In genomic region chr1:66838184-66839042, GRCm38 (mm10) we compare ENCODE assay signal across 8 mouse cellular contexts. TPM values are rescaled to one million over a fixed set of nuclear protein-coding genes. Genes with fewer than 3 reads are reported as not detected.
DNase-seq lines count a peak whose midpoint lies in the region; ATAC-seq and TF ChIP-seq lines count a peak whose summit lies in the region.

No protein-coding gene starts in this region.

- no peak overlapping the region for H3K9ac ChIP-seq in heart, adult 2 months (ENCODE audit: low read depth, low read length)
- no peak overlapping the region for H3K9ac ChIP-seq in limb, embryonic 12.5 days (replicated peaks)
- H3K9ac ChIP-seq in midbrain, embryonic 14.5 days (replicated peaks; ENCODE audit: low read length), result no peak overlapping the region

- peak; percentile 70 to 85 for DNase-seq in heart, adult 2 months
- no peak for DNase-seq in heart, postnatal 25 days (ENCODE audit: low spot score)
- DNase-seq in cerebellum, postnatal 25 days, result peak; percentile 84 to 91
- peak; percentile 77 for DNase-seq in gastrocnemius, adult 2 months
- peak; percentile 70 to 88 for DNase-seq in kidney, adult 8-10 months
- DNase-seq in midbrain, embryonic 14.5 days, result peak; percentile 91
- peak; percentile 71 to 90 for DNase-seq in spleen, postnatal 10 days (ENCODE audit: low spot score in 2 of 2)

- H3K4me1 ChIP-seq in heart, adult 2 months (ENCODE audit: control insufficient read depth, insufficient read depth, low read length), result peaks cover 2% of the 10 kb centered on the region; the same call in 1 of the 2 replicates
- peaks cover 9% of the 10 kb centered on the region for H3K4me1 ChIP-seq in limb, embryonic 12.5 days (replicated peaks)
- no peaks in the 10 kb centered on the region for H3K4me1 ChIP-seq in midbrain, embryonic 14.5 days (ENCODE audit: control insufficient read depth, insufficient read depth, low read length)

- peaks cover 4% of the 10 kb centered on the region; the same call in 1 of the 2 replicates for H3K36me3 ChIP-seq in heart, adult 2 months (ENCODE audit: control insufficient read depth, insufficient read depth, low read length)
- peaks cover 38% of the 10 kb centered on the region for H3K36me3 ChIP-seq in limb, embryonic 12.5 days
- no peaks in the 10 kb centered on the region for H3K36me3 ChIP-seq in midbrain, embryonic 14.5 days (ENCODE audit: control insufficient read depth, insufficient read depth, low read length)

- H3K4me2 ChIP-seq in limb, embryonic 12.5 days, result no peak overlapping the region
- H3K4me2 ChIP-seq in midbrain, embryonic 14.5 days (ENCODE audit: low read length), result no peak overlapping the region

- TF ChIP-seq EP300 in heart, adult 2 months (IDR thresholded peaks at IDR 0.05; ENCODE audit: insufficient read depth, low read depth, low read length), result 0 out of 2 replicates have a peak, but pooled peaks have one; percentile 29

- peak; percentile 58; the same call in 1 of the 2 replicates for ATAC-seq in limb, embryonic 12.5 days (ENCODE audit: insufficient number of reproducible peaks, insufficient read depth, low FRiP score, low TSS enrichment, low read depth)
- no peak for ATAC-seq in midbrain, embryonic 14.5 days (ENCODE audit: low FRiP score, low TSS enrichment)

- peak overlapping the region; percentile 11; the same call in 1 of the 2 replicates for H3K27ac ChIP-seq in heart, adult 2 months
- peak overlapping the region; percentile 38 for H3K27ac ChIP-seq in gastrocnemius, adult 2 months
- no peak overlapping the region for H3K27ac ChIP-seq in limb, embryonic 12.5 days
- no peak overlapping the region for H3K27ac ChIP-seq in midbrain, embryonic 14.5 days (replicated peaks; ENCODE audit: low read depth, low read length)

- no peak overlapping the region for H3K4me3 ChIP-seq in heart, adult 2 months
- H3K4me3 ChIP-seq in gastrocnemius, adult 2 months, result peak overlapping the region; percentile 63
- H3K4me3 ChIP-seq in limb, embryonic 12.5 days (replicated peaks), result no peak overlapping the region
- no peak overlapping the region for H3K4me3 ChIP-seq in midbrain, embryonic 14.5 days (replicated peaks; ENCODE audit: low read depth, low read length)

- intact Hi-C loops in heart, adult 2 months (cut with DNase I), result loop anchor here (5.0 kb wide), 1 partner anchor 86 kb away; no protein-coding TSS in a partner anchor
- intact Hi-C loops in heart, postnatal 25 days (cut with DNase I), result loop anchor here (2.0 to 5.0 kb wide), 4 partner anchors 20 to 160 kb away; partner anchors contain the start of gene Acadl
- intact Hi-C loops in gastrocnemius, adult 2 months (cut with DNase I), result no loop called here

- no peaks in the 10 kb centered on the region for H3K27me3 ChIP-seq in heart, adult 2 months (ENCODE audit: control insufficient read depth, insufficient read depth, low read length)
- H3K27me3 ChIP-seq in limb, embryonic 12.5 days, result no peaks in the 10 kb centered on the region
- no peaks in the 10 kb centered on the region for H3K27me3 ChIP-seq in midbrain, embryonic 14.5 days (ENCODE audit: control insufficient read depth, insufficient read depth, low read length)

- no peaks in the 10 kb centered on the region for H3K79me2 ChIP-seq in heart, adult 2 months (replicated peaks; ENCODE audit: control insufficient read depth, insufficient read depth, low read length)

- no peak for TF ChIP-seq POLR2A in heart, adult 2 months (IDR thresholded peaks at IDR 0.05; ENCODE audit: insufficient read depth, low read depth, low read length)

- H3K9me3 ChIP-seq in limb, embryonic 12.5 days, result no peaks in the 10 kb centered on the region
- H3K9me3 ChIP-seq in midbrain, embryonic 14.5 days (ENCODE audit: control insufficient read depth, low read length), result no peaks in the 10 kb centered on the region

- TF ChIP-seq CTCF in heart, adult 2 months (IDR thresholded peaks at IDR 0.05), result peak; percentile 91
- TF ChIP-seq CTCF in gastrocnemius, adult 2 months (IDR thresholded peaks at IDR 0.05), result peak; percentile 87

- 50% methylated on average over 16 of the region's 16 CpGs for WGBS in heart, adult 2 months
- WGBS in limb, embryonic 12.5 days, result 51% methylated on average over 16 of the region's 16 CpGs
- 62% methylated on average over 16 of the region's 16 CpGs for WGBS in midbrain, embryonic 14.5 days

RNA-seq across cellular contexts. Expression of gene Kansl1l, which starts 21.1 kb away (rescaled TPM):
- total RNA-seq in heart, adult 2 months (2021), result 10 to 100 TPM; 22.9 to 23.4 TPM
- polyA plus RNA-seq in heart, adult 2 months (2012; rRNA removed), result 5.1 and 9.5 TPM in 2 replicates
- 10 to 100 TPM; 21.7 to 22.9 TPM for total RNA-seq in heart, postnatal 25 days (2021)
- 10 to 100 TPM; 23.2 to 23.8 TPM for total RNA-seq in gastrocnemius, adult 2 months (2021)
- 27.9 and 30.3 TPM in 2 replicates for polyA plus RNA-seq in limb, embryonic 12.5 days (2016; fragmentation: Nextera tagmentation; extraction: Ambion mirVana)
- 13.9 and 15.9 TPM in 2 replicates for polyA plus RNA-seq in midbrain, embryonic 14.5 days (2014; fragmentation: Nextera tagmentation; extraction: Ambion mirVana)

RNA-seq across cellular contexts. Expression of gene Acadl, which starts 24.7 kb away (rescaled TPM):
- total RNA-seq in heart, adult 2 months (2021), result 1,000 to 10,000 TPM; 1,007 to 1,201 TPM
- polyA plus RNA-seq in heart, adult 2 months (2012; rRNA removed), result 327 and 489 TPM in 2 replicates
- total RNA-seq in heart, postnatal 25 days (2021), result 1,000 to 10,000 TPM; 1,047 to 1,088 TPM
- 100 to 1,000 TPM; 186 to 398 TPM for total RNA-seq in gastrocnemius, adult 2 months (2021)
- polyA plus RNA-seq in limb, embryonic 12.5 days (2016; fragmentation: Nextera tagmentation; extraction: Ambion mirVana), result 66.1 and 67.8 TPM in 2 replicates
- polyA plus RNA-seq in midbrain, embryonic 14.5 days (2014; fragmentation: Nextera tagmentation; extraction: Ambion mirVana), result 27.9 and 41.1 TPM in 2 replicates

Comparison
In these comparisons a context has a peak if more than half of its experiments do, and no peak if none do; other contexts are left out.
1. H3K27ac ChIP-seq: peak in heart, adult 2 months (single experiment) and gastrocnemius, adult 2 months (single experiment); none in limb, embryonic 12.5 days (single experiment) and midbrain, embryonic 14.5 days (single experiment).